Mouse (Mus musculus) cerebellum, adult 18-20 months (tissue): ENCODE measurements around the gene Hspa1l.
A peak's percentile ranks its signal among the peaks of the same experiment; 100 is the strongest.
"Not testable (repeated sequence)": the region's sequence is repeated elsewhere in the genome, so short reads cannot be mapped to it uniquely, and the experiment has no call there.

Source experiments
- DNase-seq, 2 experiments: peaks; one replicate each; pipeline ENCODE4 v3.0.0; 2021

Gene Hspa1l

DNA sequence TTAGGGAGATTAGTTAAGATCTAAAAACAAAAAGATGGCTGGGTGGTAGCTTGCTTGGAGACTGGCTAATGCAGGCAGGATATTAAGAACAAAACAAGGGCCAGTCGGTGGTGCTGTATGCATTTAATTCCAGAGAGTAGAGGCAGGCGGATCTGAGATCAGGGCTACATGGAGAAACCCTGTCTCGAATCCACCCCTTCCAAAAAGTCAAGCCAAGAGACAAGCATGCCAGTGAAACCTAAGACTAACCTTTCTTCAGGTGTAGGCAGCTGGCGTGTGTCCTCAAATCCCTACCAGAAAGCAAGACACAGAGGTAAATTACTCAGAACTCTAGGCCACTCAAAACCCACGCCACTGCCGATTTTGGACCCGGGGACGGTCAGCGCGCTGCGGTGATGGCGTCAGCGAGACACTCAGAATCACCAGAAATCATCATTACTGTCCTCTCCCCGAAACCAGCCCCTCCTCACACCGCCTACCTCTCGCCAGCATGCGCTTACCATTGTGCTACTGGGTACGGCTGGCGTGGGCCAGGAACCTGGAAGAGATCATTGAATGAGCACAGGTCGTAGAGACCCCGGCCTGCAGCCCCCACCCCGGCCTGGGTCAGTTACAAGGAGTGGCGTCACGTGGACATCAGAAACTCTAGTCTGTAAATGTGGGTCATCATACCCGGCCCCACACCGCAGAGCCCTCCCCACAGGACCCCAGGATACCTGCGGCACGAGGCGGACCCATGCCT lies 20.7 kb upstream of the Hspa1l start:
- peak; percentile 27 to 53 for DNase-seq

DNA sequence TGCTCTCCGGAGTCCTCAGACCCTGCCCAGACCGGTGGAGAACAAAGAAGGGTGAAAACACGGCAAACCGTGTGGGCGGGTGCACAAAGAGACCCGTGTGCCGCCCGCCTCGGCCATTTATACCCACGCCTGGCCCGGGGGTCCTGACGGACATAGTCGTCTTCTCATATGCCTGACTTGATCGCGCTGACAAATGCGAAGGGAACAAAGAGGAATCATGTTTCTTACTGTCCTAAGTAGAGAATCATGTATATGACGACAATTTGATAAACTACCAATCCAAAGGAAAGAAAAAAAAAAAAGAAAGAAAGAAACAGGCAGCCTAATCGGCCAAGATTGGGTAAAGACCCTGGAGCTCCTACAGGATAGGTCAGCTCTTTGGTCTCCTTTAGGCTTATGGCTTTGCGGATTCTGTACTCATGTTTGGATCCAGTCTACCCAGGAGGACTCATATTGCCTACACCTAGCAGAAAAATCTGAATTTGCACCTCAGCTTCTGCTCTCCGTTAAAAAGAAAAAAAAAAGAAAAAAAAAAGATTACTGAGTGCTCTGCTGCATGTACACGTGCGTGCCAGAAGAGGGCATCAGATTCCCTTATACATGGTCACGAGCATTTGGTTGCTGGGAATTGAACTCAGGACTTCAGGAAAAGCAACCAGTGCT lies 20.0 kb upstream of the Hspa1l start:
- peak; percentile 71 to 80 for DNase-seq

DNA sequence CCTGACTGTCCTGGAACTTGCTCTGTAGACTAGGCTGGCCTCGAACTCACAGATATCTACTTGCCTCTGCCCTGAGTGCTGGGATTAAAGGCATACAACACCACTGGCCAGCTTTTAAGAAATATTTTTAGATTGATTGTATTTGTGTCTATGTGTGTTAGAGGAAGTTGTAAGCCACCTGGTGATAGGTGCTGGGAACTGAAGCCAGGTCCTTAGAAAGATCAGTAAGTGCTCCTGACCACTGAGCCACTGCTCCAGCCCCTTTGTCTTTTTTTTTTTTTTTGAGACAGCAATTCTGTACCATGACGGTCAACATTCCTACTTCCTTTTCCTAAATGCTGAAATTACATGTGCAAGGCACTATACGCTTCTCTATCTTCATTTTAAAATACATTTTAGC lies 19.2 kb upstream of the Hspa1l start:
- DNase-seq, result no peak

DNA sequence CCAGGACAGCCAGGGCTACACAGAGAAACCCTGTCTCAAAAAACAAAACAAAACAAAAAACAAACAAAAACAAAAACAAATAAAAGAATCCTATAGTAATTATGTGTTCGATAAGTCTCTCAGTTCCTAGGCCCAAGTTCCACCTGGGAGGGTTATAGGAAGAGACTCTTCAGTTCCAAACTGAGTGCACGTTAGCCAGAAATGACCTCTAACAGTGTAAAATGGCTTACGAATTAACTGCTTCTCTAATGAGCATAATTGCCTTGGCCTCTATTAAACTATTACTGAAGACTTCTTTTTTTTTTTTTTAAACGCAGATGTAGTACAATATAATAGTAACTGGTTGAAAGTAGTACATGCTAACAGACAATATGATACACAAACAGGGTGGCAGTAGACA lies 18.6 kb upstream of the Hspa1l start:
- DNase-seq, result no peak

DNA sequence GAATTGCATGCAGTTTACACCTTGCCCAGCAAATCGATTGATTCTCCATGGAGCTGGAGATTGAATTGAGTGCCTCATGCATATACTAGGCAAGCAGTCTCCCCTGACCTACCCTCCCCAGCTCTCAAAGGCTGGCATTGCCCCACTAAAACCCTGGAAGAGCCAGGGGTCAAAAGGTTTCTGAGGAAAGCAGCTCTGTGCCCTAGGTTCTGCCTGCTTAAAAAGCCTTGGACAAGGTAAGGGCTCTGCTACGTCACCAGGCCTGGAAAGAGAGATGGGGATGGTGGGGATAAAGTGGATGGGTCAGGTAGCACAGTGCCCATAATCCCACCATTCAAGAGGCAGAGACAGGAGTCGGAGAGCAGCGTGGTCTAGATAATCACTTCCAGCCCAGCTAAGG lies 17.7 kb upstream of the Hspa1l start:
- DNase-seq, result no peak

DNA sequence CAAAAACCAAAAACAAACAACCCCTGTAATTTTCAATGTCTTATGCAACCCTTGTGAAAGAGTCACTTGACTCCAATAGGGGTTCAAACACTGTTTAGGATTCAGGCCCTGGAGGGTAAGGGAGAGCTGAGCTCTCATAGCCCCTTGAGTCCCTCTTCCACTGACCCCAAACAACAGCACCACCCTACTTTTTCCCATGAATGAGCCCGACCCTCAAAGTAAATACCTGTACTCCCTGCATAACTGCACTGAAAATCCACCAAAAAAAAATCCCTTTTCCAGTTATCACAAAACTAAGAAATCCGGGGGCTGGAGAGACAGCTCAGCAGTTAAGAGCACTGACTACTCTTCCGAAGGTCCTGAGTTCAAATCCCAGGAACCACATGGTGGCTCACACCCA lies 16.6 kb upstream of the Hspa1l start:
- no peak for DNase-seq

DNA sequence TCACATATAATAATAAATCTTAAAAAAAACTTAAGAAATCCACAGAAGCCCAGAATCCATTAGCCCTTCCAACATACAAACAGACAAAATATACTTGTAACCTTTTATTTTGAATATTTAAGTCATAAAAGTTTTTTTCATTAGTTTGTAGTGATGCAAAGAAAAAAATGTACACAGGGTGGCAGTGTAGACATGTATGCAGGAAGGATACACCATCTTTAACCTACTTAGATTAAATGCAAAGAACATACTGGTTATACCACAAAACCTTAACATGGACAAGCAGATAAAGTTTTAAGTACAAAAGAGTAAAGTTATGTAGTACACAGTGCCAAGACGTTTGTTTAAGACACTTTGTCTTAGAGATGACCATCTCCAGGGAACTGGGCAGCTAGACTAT lies 16.2 kb upstream of the Hspa1l start:
- DNase-seq, result no peak

DNA sequence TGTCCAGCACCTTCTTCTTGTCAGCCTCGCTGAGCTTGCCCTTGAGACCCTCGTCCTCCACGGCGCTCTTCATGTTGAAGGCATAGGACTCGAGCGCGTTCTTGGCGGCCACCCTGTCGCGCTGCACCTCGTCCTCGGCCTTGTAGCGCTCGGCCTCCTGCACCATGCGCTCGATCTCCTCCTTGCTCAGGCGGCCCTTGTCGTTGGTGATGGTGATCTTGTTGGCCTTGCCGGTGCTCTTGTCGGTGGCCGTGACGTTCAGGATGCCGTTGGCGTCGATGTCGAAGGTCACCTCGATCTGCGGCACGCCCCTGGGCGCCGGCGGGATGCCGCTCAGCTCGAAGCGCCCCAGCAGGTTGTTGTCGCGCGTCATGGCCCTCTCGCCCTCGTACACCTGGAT lies 15.2 kb upstream of the Hspa1l start:
- not testable (repeated sequence) for DNase-seq

DNA sequence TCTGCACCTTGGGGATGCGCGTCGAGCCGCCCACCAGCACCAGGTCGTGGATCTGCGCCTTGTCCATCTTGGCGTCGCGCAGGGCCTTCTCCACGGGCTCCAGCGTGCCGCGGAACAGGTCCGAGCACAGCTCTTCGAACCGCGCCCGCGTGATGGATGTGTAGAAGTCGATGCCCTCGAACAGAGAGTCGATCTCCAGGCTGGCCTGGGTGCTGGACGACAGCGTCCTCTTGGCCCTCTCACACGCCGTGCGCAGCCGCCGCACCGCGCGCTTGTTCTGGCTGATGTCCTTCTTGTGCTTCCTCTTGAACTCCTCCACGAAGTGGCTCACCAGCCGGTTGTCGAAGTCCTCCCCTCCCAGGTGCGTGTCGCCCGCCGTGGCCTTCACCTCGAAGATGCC lies 14.5 kb upstream of the Hspa1l start:
- not testable (repeated sequence) for DNase-seq

DNA sequence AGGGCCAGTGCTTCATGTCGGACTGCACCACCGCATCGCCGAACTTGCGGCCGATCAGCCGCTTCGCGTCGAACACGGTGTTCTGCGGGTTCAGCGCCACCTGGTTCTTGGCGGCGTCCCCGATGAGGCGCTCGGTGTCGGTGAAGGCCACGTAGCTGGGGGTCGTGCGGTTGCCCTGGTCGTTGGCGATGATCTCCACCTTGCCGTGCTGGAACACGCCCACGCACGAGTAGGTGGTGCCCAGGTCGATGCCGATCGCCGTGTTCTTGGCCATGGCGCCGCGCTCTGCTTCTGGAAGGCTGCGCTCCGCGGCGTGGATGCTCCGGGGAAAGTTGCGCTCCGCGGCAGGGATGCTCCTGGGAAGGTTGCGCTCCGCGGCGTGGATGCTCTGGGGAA lies 13.8 kb upstream of the Hspa1l start:
- DNase-seq, result peak in 1 of 2 experiments; percentile 38

DNA sequence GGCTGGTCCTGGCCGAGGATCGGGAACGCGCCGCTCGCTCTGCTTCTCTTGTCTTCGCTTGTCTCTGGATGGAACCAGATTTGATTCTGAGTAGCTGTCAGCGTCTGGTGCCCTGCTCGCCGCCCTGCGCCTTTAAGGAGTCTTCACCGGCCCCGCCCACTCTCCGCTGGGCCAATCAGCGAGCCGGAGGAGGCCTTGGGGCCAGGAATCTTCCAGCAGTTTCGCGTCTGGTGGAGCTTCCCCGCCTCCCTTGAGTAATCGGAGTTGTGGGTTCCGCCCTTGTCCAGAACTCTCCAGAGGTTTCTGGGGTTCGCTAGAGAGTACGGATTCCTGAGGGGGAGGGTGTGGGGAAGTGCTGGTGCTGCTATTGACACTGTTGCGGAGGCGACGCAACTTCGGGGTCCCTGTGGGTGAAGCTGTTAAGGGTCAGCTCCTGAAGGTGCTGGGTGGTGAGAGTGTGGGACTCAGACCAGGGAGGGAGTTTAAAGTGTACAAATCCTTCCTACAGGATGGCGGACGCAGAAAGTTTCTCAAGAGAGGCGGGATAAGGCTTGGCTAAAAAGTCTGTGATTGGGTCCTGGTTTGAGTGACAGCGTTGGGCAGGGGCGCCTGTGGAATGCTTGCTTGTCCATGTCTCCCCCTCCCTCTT lies 13.2 kb upstream of the Hspa1l start, which contains the start of gene Hspa1b:
TSS of gene Hspa1b (minus strand) at position 109 of the 649 bp plus-strand sequence.
- DNase-seq, result peak; percentile 74 to 86

DNA sequence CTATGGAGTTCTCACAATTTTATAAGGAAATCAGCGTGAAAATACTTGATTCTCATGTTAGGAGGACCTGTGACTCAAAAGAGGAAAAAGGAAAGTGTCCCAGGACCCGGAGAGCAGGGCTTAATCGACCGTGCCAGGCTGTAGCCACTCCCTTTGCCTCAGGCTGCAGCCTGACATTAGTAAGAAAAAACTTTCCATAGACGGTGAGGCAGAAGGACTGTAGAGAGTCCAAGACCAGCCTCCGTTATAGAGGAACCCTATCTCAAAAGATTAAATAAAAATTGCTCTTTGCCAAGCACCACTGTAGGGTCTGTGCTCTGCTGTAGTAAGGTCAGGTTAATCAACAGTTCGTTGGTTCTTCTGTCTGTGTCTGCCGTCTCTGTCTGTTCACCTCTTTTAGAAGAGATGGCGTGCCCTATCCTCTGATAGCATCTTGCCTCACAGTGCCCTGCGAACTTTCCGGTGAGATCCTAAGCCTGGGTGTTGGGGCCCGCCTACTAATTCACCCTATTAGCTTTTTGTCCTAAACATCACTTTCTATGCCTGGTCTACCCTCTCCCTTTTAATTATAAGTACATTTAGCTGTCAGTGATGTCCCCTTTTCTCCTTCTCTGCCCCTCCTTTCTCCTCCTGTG lies 12.5 kb upstream of the Hspa1l start:
- DNase-seq, result no peak

DNA sequence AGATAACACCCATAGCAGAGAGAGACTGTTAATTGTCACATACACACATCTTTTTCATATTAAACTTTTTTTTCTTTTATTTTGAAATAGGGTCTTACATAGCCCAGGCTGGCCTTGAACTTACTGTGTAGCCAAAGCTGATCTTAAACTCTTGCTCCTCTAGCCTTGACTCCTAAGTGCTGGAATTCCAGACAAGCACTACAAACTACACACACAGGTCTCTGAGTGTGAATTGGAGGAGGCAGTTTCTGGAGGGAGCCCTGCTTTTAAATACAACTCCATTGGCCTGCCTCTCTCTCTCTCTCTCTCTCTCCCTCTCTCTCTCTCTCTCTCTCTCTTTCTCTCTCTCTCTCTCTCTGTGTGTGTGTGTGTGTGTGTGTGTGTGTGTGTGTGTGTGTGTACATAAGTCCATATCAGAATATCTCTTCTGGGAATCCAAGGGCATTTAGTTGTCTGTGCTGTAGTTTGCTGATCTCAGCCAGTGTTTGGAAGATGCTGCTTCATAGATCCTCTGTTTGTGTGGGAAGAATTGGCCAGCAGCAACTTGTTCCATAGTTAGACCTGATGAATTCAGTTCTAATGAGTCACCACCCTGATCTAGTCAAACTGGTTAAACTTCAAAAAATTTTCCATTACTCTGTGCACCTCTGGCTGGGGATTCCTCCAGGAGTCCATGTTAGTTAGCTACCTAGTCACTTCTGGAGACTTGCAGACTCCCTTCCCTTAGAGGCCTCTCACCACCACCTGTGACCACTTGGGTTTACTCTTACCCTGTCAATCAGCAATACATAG lies 11.6 kb upstream of the Hspa1l start:
- no peak for DNase-seq

DNA sequence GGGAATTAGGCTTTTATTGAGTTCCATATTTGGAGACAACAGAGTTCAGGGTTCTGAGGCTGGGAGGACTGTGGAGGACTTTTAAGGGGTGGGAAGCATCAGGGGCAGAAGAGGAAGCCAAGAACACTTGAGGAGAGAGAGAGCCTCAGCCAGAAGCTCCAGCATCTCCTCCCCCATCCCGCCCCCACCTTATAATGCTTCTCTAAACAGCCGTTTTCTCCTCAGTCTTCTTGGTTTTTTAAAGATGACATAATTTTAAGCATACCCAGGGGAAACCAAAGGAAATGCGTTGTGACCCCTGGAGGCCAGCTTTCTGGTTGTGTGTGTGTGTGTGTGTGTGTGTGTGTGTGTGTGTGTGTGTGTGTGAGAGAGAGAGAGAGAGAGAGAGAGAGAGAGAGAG lies 10.4 kb upstream of the Hspa1l start:
- DNase-seq, result no peak

DNA sequence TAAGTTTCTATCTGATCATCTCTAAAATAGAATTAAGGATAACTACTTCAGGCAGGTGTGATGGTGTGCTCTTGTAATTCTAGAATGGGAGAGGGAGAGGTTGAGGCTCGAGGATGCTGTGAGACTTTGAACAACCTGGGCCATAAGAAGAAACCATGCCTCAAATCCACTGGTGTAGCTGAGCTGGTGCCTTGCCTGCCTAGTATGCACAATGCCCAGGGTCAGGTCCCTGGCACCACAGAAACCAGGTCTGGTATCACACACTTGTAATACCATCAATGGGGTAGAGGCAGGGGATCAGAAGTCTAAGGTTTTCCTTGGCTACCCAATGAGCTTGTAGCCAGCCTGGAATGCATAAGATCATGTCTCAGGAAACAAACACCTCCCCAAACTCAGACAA lies 9.7 kb upstream of the Hspa1l start:
- DNase-seq, result no peak

DNA sequence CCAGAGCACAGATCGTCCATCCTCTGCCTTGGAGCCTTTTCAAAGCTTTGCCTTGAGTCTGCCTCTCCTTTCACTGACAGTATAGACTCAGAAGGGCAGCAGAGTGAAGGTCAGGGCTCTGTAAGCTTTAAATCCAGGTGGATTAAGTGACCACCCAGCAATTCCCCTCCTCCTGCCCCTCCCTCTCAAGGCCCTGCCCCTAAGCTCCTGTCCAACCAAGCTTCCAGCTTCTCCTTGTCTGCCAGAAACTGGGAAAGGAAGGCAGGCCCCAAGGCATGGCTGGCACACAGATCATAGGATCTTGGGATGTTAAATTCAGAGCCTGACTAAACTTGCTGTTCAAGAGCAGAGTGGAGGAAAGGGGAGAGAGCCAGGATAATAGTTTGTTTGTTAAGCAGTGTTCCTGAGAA lies 7.9 kb upstream of the Hspa1l start:
- DNase-seq, result no peak

DNA sequence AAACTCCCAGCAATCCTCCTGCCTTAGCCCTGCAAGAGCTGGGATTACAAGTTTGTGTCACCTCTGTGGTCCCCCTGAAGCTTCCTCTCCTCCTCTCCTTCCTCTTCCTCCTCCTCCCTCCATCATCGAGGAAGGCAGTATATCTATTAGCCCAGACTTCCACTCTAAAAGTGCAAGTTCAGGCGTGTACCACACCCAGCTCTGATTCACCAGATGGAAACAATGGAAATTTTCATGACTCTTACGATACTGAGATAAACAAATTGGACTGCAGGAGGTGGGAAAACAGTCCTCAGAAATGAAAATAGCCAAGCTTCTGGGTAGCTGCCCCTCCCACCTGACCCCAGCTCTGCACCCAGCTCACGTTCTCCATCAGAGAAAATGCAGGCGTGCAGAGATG lies 6.9 kb upstream of the Hspa1l start:
- no peak for DNase-seq

DNA sequence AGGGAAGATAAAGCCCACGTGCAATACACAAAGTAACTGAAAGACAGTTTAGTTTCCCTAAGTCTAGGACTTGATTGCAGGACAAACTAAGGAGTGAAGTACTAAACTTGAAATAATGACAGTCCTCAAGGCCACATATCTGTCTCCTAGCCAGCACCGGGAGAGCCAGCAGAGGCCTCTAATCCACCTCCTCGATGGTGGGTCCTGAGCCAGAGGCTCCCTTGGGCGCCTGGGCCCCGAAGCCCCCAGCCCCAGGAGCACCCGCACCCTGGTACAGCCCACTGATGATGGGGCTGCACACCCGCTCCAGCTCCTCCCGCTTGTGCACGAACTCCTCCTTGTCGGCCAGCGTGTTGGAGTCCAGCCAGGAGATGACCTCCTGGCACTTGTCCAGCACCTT lies 2.7 kb upstream of the Hspa1l start, which contains the start of gene Gm20481:
TSS of gene Gm20481 (plus strand) at position 91 of the 400 bp plus-strand sequence.
- not testable (repeated sequence) for DNase-seq

DNA sequence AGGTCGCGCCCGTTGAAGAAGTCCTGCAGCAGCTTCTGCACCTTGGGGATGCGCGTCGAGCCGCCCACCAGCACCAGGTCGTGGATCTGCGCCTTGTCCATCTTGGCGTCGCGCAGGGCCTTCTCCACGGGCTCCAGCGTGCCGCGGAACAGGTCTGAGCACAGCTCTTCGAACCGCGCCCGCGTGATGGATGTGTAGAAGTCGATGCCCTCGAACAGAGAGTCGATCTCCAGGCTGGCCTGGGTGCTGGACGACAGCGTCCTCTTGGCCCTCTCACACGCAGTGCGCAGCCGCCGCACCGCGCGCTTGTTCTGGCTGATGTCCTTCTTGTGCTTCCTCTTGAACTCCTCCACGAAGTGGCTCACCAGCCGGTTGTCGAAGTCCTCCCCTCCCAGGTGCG lies 1.7 kb upstream of the Hspa1l start:
- DNase-seq, result not testable (repeated sequence)

DNA sequence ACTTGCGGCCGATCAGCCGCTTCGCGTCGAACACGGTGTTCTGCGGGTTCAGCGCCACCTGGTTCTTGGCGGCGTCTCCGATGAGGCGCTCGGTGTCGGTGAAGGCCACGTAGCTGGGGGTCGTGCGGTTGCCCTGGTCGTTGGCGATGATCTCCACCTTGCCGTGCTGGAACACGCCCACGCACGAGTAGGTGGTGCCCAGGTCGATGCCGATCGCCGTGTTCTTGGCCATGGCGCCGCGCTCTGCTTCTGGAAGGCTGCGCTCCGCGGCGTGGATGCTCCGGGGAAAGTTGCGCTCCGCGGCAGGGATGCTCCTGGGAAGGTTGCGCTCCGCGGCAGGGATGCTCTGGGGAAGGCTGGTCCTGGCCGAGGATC lies 822 bp upstream of the Hspa1l start:
- peak in 1 of 2 experiments; percentile 37 for DNase-seq

DNA sequence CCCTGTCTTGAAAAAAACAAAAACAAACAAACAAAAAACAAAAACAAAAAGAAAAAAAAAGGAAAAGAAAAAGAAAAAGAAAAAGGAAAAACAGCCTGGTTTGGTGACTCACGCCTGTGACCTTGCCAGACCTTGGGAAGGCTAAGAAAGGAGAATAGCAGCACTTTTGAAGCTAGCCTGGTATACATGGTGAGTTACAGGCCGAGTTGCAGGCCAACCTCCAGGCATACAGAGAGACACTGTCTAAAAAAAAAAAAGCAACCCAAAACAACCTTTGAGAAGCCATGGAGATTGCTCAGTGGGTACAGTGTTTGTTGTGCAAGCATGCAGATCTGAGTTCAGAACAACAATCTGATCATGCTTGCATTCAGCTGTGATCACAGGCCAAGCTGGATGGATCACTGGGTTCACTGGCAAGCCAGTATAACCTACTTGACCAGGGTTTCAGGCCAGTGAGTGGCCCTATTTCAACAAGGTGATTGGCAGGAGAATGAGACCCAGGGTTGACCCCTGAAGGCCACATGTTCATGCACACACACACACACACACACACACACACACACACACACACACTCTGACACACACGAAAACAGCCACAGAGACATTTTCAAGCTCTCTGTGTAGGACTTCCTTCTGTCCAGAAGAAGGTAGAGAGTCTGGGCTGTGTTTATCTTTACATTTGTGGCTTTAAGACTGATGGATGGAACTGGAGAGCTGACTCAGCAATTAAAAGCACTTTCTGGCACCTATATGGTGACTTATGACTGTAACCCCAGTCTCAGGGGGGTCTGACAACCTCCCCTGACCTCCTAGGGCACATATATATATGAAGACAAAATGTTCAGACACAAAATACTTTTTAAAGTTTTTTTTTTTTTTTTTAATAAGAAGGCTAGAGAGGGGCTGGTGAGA lies 3.3 kb downstream of the Hspa1l start:
- no peak for DNase-seq

DNA sequence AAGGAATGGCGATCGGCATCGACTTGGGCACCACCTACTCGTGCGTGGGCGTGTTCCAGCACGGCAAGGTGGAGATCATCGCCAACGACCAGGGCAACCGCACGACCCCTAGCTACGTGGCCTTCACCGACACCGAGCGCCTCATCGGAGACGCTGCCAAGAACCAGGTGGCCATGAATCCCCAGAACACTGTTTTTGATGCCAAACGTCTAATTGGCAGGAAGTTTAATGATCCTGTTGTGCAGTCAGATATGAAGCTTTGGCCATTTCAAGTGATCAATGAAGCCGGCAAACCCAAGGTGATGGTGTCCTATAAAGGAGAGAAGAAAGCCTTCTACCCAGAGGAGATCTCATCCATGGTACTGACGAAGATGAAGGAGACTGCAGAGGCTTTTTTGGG lies 4.5 kb downstream of the Hspa1l start:
- DNase-seq, result no peak
